Mouse (Mus musculus) kidney, postnatal 14 days (tissue): ENCODE measurements around the gene Mt2.
A peak's percentile ranks its signal among the peaks of the same experiment; 100 is the strongest.

Experiments used
- DNase-seq: peaks from one replicate; pipeline ENCODE4 v3.0.0; 2022; ENCODE audit warnings: mixed read lengths

Gene Mt2

GRCm38 (mm10) chr8:94172809-94173732 is 607 bp downstream of the Mt2 start:
- DNase-seq, result peak; percentile 30

- DNase-seq, result no peak
Measured at GRCm38 (mm10) chr8:94173848-94174403, 1.5 kb downstream of the Mt2 start.

GRCm38 (mm10) chr8:94174619-94175213 is 2.3 kb downstream of the Mt2 start:
- no peak for DNase-seq

GRCm38 (mm10) chr8:94177716-94178390 is 5.4 kb downstream of the Mt2 start:
- DNase-seq, result no peak

GRCm38 (mm10) chr8:94178857-94179712 is 6.6 kb downstream of the Mt2 start, which contains the start of gene Mt1:
Gene Mt1 (plus strand): TSS chr8:94179082.
- DNase-seq, result peak; percentile 93

GRCm38 (mm10) chr8:94179713-94180560 is 7.5 kb downstream of the Mt2 start:
- DNase-seq, result peak; percentile 29

- no peak for DNase-seq
Measured at GRCm38 (mm10) chr8:94180561-94180908, 8.1 kb downstream of the Mt2 start.

GRCm38 (mm10) chr8:94182055-94182929 is 9.8 kb downstream of the Mt2 start:
- DNase-seq, result no peak

- peak; percentile 91 for DNase-seq
Measured at GRCm38 (mm10) chr8:94183117-94183516, 10.7 kb downstream of the Mt2 start.

GRCm38 (mm10) chr8:94184357-94184843 is 11.9 kb downstream of the Mt2 start:
- DNase-seq, result no peak

- no peak for DNase-seq
Measured at GRCm38 (mm10) chr8:94185791-94186190, 13.3 kb downstream of the Mt2 start.

GRCm38 (mm10) chr8:94186542-94186941 is 14.1 kb downstream of the Mt2 start:
- DNase-seq, result peak; percentile 90

GRCm38 (mm10) chr8:94187290-94188002 is 15.0 kb downstream of the Mt2 start:
- no peak for DNase-seq

- peak; percentile 32 for DNase-seq
Measured at GRCm38 (mm10) chr8:94189275-94190031, 17.0 kb downstream of the Mt2 start.

- peak; percentile 89 for DNase-seq
Measured at GRCm38 (mm10) chr8:94191101-94191691, 18.7 kb downstream of the Mt2 start.

GRCm38 (mm10) chr8:94192926-94193325 is 20.5 kb downstream of the Mt2 start:
- DNase-seq, result peak; percentile 25

- DNase-seq, result no peak
Measured at GRCm38 (mm10) chr8:94194591-94195223, 22.2 kb downstream of the Mt2 start.
